Mouse (Mus musculus): ENCODE measurements around the gene Bcl2l13.
"Not testable (repeated sequence)": the region's sequence is repeated elsewhere in the genome, so short reads cannot be mapped to it uniquely, and the experiment has no call there.

The Bcl2l13 gene

DNA sequence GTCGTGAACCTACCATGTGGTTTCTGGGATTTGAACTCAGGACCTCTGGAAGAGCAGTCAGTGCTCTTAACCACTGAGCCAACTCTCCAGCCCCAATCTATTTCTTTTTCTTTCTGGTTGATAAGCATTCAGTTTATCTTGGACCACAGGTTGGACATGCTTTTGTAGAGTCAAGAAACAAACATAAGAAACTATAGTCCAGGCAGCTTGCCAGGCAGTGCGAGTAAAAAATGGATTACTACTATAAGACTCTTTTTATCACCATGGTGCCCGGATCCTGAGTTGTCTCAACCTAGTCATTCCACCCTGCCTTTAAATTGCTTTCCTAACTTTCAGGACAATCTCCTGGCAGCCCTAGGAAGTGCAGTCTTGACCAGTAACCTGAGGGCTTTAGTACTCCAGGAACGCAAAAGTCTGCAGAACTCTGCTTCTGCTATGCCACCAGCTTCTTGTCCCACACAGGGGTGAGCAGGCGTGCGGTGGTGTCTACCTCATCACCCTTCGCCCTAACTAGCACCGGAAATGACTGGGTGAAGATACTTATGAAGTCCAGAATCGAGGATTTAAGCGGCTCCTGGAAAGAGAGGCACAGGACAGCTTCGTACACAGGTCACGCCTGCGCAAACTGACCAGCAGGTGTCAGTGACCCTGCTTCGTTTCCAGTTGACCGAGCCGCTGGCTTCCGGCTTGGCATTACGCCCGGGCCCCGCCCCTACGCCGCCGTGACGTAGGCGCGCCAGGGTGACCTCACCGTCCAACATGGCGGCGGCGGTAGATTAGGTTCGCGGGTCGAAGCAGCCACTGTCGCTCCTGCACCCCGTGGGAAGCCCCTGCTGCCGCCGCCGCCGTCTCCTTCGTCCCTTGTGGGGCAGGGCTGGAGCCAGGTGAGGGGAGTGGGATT lies at the start of gene Bcl2l13:
Bcl2l13 (plus strand) TSS at position 739 of the 901 bp plus-strand sequence.
- DNase-seq (ENCODE audit: low spot score) = peak; percentile 96

DNA sequence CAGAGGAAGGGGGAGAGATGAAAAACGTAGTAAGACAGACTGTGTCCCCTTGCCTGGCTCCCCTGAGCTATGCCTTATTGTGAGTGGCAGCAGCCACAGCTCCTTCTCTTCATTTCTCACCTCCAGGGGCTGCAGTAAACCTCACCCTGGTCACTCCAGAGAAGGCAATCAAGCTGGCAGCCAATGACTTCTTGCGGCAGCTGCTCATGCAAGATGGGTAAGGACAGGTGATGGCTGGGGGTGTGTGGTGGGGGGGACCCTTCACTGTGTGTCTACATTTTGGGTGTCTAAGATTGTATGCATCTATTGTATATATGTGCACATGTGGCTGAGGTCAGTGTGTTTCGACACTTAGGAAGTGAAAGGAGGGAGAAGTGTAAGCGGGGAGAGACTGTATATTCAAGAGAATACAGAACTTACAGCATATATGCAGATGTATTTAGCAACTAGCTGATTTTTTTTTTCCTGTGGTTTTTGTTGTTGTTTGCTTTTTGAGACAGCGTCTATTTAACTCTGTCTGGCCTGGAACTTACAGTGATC lies 47.9 kb upstream of the Bcl2l13 start:
- no peak for DNase-seq (ENCODE audit: low spot score)

DNA sequence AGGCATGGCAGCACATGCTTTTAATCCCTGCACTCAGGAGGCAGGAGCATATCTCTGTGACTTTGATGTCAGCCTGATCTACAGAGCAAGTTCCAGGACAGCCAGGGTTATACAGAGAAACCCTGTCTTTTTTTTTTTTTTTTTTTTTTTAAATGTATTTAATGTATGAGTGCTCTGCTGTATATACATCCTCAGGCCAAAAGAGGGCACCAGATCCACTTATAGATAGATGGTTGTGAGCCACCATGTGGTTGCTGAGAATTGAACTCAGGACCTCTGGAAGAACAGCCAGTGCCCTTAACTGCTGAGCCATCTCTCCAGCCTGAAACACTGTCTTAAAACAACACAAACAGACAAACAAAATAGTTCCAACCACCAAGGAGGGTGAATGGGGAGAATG lies 47.1 kb upstream of the Bcl2l13 start:
- peak; percentile 57 for DNase-seq (ENCODE audit: low spot score)

DNA sequence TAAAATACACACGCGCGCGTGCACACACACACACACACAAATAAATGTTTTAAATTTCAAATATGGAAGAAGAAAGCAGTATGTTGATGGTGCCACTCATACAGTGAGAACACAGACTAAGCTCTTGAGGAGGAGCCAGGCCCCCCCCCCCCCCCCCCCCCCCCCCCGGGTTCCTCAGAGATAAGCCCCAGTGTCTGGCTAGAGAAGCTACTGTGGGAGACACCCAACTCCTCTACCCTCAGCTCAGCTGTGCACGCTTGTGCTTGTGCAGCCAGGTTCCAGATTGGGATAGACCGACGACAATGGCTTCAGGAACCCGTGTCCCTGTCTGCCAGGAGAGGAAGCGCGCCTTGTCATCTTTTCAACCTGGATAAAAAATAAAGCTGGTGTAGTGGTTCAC lies 45.9 kb upstream of the Bcl2l13 start:
- DNase-seq (ENCODE audit: low spot score) = no peak

DNA sequence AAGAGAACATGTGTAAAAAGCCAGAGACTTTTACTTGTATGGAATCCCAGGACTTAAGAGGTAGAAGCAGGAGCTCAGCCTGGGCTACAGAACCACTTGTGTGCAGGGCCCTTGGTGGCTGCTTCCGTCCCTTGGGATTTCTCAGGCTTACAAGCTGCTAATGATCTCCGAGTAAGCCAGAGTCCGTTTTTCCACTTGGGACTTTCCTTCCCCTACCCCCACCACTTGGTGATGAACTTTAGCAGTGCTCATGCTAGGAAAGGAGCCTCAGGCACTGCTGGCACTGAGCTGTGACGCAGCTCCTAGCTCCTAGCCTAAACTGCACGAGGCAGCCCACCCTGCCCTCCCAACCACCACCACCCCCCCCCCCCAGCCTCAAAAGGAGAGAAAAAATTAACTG lies 45.3 kb upstream of the Bcl2l13 start:
- DNase-seq (ENCODE audit: low spot score) = no peak

DNA sequence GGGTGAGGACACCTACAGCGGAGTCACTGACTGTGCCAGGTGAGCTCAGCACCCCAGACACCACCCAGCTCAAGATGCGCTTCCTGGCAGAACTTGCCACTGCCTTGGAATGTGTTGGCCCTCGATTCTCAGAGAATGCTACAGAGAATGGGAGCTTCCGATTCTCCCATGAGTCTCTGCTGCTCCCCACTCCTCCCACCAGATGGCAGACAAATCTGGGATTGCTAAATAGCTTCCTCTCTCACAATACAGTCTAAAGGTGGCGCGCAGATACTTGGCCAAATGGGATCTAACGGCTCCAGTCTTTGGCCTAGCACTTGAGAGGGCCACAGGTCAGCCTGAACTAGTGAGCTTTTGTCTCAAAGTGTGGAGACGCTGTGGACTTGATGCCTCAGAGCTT lies 43.1 kb upstream of the Bcl2l13 start:
- DNase-seq (ENCODE audit: low spot score) = no peak

DNA sequence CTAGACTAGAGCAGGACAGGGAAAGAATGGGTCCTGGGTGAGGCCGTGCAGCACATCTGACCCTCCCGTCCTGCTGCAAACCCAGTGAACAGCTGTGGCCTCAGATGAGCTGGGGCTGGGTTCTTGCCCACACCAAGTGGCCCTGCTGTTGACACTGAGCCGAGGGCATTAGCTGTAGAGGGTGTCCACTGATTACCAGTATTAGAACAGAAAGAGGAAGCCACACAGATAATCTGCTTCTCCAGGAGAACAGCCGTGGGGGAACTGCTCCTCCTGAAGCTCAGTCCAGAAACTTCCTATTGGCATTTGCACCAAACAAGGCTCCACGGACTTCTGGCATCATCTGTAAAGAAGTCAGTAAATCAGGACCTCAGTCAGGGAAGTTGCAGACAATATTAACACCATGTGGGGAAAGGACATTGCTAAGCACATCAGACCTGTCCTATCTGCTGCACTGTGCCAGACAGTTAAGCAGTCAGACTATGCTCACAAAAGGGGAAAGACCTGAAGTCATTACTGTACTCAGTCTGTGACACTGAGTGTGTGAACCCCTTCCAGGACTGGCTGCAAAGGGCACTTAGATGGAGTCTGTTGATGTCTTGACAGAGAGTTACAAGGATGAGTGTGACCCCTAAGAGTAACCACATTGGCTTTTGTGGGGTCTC lies 40.5 kb upstream of the Bcl2l13 start:
- no peak for DNase-seq (ENCODE audit: low spot score)

DNA sequence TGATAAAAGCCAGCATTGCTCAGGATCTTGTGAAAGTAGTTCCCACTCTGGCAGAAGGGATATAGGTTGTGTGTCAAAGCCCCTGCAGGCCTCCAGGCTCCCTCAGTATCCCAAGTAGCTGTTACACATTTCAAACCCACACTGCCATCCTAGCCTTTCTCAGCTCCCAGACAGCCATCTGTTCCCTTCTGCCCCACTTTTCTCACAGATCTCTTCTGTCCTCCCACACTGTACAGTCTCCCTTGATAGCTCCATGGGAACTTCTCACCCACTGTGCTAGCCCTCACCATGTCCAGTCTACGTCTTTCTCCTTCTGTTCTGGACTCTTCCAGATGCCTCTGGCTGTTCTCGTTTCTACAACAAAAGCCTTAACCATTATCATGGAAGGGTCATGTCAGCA lies 39.9 kb upstream of the Bcl2l13 start:
- DNase-seq (ENCODE audit: low spot score) = no peak

DNA sequence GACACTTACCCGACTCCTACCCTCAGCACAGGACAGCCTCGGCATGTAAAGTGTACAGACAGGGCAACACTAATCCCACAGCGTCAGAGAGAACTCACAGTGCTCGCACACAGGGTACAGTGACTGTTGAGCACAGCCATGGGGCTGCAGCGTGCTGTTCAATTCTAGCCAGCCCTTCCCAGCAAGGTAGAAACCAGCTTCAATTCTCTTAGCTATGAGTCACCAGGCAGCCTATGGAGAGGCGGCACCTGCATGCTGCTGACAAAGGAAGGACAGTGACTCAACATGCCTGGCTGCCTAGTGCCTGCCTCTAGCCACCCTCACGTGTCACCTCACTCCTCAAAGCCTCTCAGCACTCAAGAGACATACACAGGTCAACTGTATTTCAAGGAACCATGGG lies 38.0 kb upstream of the Bcl2l13 start:
- DNase-seq (ENCODE audit: low spot score) = no peak

DNA sequence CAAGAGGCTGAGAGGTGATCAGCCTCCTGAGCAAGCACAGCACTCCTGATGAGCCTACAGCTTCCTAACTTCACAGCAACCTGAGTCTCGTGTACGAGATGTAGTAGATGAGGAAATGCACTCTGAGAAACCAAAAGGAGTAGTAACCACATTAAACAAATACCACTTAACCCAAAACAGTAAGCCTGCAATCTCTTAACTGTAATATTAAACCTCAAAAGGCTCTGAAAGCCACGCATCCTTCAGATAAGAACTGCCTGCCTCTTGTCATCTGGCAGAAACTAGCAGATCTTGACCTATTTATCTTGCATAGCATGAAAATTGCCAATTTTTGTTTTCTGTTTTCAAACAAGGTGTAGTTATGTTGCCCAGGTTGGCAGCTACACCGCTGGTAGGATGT lies 37.1 kb upstream of the Bcl2l13 start:
- no peak for DNase-seq (ENCODE audit: low spot score)

DNA sequence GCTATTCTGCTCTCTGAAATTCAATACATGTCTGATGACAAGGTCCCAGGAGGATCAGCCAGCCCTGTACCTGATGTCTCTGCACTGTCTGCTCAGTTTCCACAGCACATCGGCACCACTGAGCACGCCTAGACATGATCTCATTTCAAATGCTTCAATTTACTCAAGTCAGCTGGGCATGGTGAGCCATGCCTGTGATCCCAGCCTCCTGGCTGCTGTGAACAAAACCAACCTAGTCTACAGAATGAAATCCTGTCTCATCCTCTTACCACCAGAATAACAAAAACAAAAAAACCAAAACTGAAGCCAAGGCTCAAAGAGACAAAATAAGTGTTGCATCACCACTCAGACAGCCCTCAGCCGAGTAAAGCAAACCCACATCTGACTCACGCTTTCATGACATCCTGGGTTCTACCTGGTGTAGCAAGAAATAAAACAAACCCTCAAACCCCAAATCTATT lies 36.4 kb upstream of the Bcl2l13 start:
- no peak for DNase-seq (ENCODE audit: low spot score)

DNA sequence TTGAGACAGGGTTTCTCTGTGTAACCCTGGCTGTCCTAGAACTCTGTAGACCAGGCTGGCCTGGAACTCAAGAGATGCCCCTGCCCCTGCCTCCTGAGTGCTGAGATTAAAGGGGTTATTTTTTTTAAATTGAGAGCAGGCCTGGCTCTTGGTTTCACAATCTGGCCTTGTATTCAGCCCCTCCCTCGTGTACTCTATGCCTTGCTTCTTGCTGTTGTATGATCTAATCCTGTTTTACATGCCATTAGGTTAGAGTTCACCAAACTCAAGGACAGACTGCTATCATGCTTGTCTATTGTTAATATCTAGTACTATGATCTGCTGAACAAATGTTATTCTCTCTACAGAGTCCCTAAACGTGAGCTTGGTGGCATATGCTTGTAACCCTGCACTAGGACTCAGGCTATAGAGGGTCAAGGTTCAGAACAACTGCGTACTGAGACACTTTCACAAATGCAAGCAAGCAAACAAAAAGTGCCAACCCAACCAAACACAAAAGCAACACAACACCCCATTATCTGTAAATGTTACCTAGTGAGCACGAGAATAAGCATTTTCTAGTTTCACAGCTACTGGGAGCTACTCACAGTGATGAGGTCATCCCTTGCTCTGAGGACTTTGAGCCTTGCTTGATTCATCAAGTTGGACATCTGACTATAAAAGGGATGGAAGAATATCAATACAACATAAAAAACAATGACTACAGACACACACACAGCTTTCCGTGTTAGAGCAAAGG lies 28.8 kb upstream of the Bcl2l13 start:
- DNase-seq (ENCODE audit: low spot score) = no peak

DNA sequence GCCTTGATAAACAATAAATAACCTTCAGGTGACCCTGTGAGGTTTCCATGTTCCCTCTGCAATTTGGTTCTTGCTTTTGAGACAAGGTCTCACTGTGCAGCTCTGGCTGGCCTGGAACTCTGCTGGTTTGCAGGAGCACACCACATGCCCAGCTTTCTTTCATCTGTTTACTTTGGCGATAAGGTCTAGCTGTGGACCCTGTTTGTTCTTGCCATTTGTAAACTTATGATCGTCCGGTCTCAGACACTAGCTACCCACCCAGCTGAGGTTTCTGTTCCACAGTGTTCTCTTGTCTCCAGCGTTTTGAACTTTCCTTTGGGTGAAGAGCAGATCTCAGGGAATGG lies 28.3 kb upstream of the Bcl2l13 start:
- DNase-seq (ENCODE audit: low spot score) = no peak

DNA sequence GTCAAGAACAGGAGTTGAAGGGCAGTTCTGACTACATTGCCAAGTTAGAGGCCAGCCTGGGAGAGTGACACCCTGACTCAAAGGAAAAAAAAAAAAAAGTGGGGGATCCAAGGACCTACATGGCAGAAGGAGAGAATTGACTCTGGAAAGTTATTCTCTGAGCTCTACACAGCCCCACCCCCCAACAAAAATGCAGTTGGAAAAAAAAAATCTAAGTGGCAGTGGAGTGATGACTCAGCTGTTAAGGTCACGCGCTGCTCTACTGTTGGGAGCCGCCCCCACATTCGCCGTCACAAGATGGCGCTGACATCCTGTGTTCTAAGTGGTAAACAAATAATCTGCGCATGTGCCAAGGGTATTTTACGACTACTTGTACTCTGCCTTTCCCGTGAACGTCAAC lies 24.0 kb upstream of the Bcl2l13 start:
- not testable (repeated sequence) for DNase-seq (ENCODE audit: low spot score)

DNA sequence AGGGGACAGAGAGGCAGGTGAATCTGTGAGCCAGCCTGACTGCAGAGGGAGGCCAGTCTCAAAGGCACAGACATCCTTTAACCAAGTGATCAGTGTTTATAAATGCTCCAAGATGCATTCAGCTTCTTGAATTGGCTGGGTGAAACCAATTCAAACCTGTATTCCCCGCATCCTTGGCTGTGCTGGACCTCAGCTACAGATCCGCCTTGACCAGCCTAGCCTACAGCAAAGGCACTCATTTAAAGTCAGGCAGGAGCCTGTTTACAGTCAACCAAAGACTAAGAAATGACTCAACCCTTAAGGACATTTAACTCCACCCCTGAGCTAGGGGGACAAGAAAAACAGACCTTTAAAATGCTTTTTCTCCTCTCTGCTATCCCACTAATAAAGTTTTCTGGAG lies 16.7 kb upstream of the Bcl2l13 start:
- DNase-seq (ENCODE audit: low spot score) = no peak

DNA sequence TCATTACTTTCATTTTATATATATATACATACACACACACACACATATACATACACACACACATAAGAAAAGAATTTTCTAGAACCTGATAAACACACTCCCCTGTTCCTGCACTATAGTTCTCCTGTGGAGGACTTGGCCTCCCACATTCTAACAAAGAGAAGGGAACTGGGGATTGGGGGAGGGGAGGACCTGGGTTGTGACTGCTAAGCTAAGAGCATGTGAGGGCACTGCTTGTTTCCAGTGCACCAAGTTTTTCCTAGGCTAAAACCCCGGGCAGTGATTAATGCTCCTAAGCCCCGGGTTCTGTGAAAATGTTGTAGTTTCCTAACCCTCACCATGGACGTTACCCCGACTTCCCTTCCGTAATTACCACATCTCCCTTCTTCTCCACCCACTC lies 15.9 kb upstream of the Bcl2l13 start:
- no peak for DNase-seq (ENCODE audit: low spot score)

DNA sequence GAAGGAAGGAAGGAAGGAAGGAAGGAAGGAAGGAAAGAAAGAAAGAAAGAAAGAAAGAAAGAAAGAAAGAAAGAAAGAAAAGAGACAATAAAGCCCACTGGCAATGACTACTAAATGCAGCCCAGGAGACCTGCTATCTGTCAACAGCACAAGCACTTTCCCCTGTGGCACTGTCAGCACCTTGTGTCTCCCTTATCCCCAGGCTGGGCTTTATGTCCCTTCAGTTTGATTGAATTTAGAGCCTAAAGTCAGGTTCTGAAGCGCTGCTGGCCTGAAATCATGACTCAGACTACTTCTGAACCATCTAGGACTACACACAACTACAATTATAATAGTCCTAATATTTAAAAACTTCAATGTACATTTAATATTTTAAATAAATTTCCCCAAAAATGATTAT lies 15.1 kb upstream of the Bcl2l13 start:
- no peak for DNase-seq (ENCODE audit: low spot score)

DNA sequence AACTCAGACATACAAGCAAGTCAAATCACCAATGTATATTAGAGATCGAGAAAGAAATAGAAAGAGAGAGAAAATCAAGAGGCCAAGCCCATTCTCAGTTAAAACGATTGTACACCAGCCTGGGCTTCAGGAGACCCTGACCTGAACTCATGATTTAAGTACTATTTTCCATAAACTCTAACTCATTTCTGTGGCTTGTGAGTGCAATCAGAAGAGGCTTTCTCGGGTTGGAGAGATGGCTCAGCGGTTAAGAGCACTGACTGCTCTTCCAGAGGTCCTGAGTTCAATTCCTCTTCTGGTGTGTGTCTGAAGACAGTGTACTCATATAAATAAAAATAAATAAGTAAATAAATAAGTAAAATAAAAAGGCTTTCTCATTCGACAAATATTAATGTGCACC lies 14.3 kb upstream of the Bcl2l13 start:
- no peak for DNase-seq (ENCODE audit: low spot score)

DNA sequence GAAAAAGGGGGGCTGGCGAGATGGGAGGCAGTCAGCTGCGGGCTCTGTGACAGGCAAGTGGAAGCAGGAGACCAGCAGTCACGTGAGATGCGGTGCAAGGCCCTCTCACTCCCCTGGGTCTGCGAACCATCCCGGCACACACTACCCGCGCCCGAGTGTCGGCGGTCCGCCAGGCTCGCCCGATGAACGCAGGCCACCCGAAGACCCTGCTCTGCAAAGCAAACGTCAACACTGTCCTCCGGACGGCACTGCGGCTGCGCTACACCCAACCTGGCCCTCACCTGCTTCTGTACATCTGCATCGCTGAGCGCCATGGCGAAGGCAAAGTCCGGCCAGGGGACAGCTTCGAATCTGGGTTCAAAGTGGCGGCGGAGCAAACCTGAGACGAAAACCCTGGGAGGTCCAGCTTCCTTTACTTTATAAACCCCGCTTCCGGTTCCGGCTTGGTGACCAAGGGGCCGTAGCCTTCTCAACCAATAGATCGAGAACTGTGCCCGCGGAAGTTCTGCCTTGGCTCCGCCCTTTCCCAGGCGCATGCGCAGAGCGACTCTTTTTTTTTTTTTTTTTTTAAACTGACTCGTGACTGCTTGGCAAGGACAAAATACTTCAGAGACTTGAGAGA lies 13.6 kb upstream of the Bcl2l13 start, which contains the start of gene Atp6v1e1:
Atp6v1e1 (minus strand) TSS at position 487 of the 622 bp plus-strand sequence.
- DNase-seq (ENCODE audit: low spot score) = peak; percentile 98

DNA sequence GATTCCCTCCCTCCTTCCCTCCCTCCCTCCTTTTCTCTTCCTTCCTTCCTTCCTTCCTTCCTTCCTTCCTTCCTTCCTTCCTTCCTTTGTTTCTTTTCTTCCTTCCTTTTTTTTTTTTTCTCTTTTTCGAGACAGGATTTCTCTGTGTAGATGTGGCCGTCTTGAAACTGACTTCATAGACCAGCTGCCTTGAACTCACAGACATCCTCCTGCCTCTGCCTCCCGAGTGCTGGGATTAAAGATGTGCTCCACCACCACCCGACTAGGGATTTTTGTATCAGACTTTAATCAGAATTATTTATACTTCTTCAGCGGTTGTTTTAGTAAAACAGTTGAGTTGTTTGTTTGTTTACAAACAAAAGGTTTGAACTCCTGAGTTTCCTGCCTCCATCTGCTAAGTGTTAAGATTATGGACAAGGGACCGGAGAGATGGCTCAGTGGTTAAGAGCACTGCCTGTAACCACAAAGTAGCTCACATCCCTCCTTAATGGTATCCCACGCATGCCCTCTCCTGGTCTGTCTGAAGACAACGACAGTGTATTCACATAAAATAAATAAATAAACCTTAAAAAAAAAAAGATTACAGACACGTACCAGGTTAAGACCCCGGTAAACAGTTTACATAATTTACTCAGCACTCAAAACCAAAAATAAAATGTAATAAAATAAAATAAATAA lies 12.9 kb upstream of the Bcl2l13 start:
- peak; percentile 3 for DNase-seq (ENCODE audit: low spot score)

DNA sequence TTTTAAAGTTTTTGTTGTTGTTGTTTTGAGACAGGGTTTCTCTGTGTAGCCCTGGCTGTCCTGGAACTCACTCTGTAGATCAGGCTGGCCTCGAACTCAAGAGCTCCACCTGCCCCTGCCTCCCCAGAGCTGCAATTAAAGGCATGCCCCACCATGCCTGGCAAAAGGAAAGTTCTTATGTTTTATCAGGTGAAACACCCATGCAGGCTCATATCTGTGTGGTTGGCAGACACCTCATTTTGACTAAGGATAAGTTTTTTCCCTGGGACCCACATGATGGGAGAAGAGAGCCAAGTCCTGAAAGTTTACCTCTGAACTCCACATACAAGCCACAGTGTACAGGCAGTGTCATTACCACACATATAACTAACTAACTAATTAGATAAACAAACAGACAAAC lies 6.0 kb upstream of the Bcl2l13 start:
- no peak for DNase-seq (ENCODE audit: low spot score)

Measured in embryo, embryonic 10.5 days (tissue).